Mouse (Mus musculus) MEL (cell line): ENCODE results near the gene Adap1. TPM values are rescaled to one million over a fixed set of nuclear protein-coding genes. Genes with fewer than 3 reads are reported as not detected.

ENCODE experiments used
- DNase-seq: peaks from one replicate; pipeline ENCODE4 v3.0.0; 2011; ENCODE audit warnings: low read depth, low spot score
- H3K27ac ChIP-seq: 2 replicates; pipeline ENCODE4 v1.5.1; 2012; ENCODE audit warnings: low read depth, mild to moderate bottlenecking, control low read depth, low read length, moderate library complexity; ENCODE audit not compliant: control insufficient read depth
- H3K27me3 ChIP-seq, 2 experiments: fragments of 150-350 bp in 1 of 2; sonication (generic) in 1 of 2; 2 replicates each; pipeline ENCODE4 v1.6.1; 2012; ENCODE audit warnings: low read length in 2 of 2, mild to moderate bottlenecking in 2 of 2, improper control_type of control experiment in 1 of 2, moderate library complexity in 1 of 2; ENCODE audit not compliant: insufficient read depth in 2 of 2, control insufficient read depth in 1 of 2
- H3K36me3 ChIP-seq, 2 experiments: 2 replicates each; pipeline ENCODE4 v1.6.1; 2012 to 2014; ENCODE audit warnings: low read length in 2 of 2, improper control_type of control experiment in 1 of 2, inconsistent platforms in 1 of 2, mild to moderate bottlenecking in 1 of 2; ENCODE audit not compliant: insufficient read depth in 2 of 2, control insufficient read depth in 1 of 2
- H3K4me1 ChIP-seq, 2 experiments: fragments of 150-350 bp in 1 of 2; sonication (generic) in 1 of 2; 2 replicates each; pipeline ENCODE4 v1.6.1; 2012; ENCODE audit warnings: low read length in 2 of 2, improper control_type of control experiment in 1 of 2, mild to moderate bottlenecking in 1 of 2; ENCODE audit not compliant: insufficient read depth in 2 of 2, control insufficient read depth in 1 of 2
- H3K4me3 ChIP-seq, 2 experiments: fragments of 150-350 bp in 1 of 2; sonication (generic) in 1 of 2; 2 replicates each; pipeline ENCODE4 v1.5.1; 2012; ENCODE audit warnings: low read depth in 2 of 2, low read length in 2 of 2, mild to moderate bottlenecking in 2 of 2, moderate library complexity in 2 of 2, control low read depth in 1 of 2, improper control_type of control experiment in 1 of 2; ENCODE audit not compliant: control insufficient read depth in 1 of 2, insufficient read depth in 1 of 2
- H3K79me2 ChIP-seq: 2 replicates; pipeline ENCODE4 v1.6.1; 2012; ENCODE audit warnings: mild to moderate bottlenecking, low read length, moderate library complexity; ENCODE audit not compliant: control insufficient read depth, poor library complexity, insufficient read depth
- H3K9ac ChIP-seq: 2 replicates; pipeline ENCODE4 v1.6.1; 2012; ENCODE audit warnings: low read depth, mild to moderate bottlenecking, control low read depth, low read length, moderate library complexity; ENCODE audit not compliant: control insufficient read depth, poor library complexity, severe bottlenecking
- H3K9me3 ChIP-seq: fragments of 150-350 bp; sonication (generic); replicated peaks from 2 replicates; pipeline ENCODE4 v1.6.1; 2012; ENCODE audit warnings: mild to moderate bottlenecking, low read length, improper control_type of control experiment, moderate library complexity; ENCODE audit not compliant: insufficient read depth
- CHD1 ChIP-seq: IDR thresholded peaks from 2 replicates; pipeline ENCODE4 v1.6.1; 2012; ENCODE audit warnings: low read depth, mild to moderate bottlenecking, inconsistent platforms, low read length, improper control_type of control experiment
- CHD2 ChIP-seq: IDR thresholded peaks from 2 replicates; pipeline ENCODE4 v1.6.1; 2011; ENCODE audit warnings: low read length, improper control_type of control experiment
- CTCF ChIP-seq, 3 experiments: IDR thresholded peaks in 2 of 3; conservative IDR thresholded peaks in 1 of 3; 2 replicates each; pipeline ENCODE4 v1.5.1; 2011 to 2012; ENCODE audit warnings: low read length in 3 of 3, low read depth in 2 of 3, mild to moderate bottlenecking in 2 of 3, improper control_type of control experiment in 1 of 3, inconsistent platforms in 1 of 3, mixed read lengths in 1 of 3, moderate library complexity in 1 of 3; ENCODE audit not compliant: control insufficient read depth in 1 of 3, insufficient read depth in 1 of 3, poor library complexity in 1 of 3, severe bottlenecking in 1 of 3
- E2F4 ChIP-seq: IDR thresholded peaks from 2 replicates; pipeline ENCODE4 v1.6.1; 2011; ENCODE audit warnings: low read depth, low read length, improper control_type of control experiment, borderline replicate concordance
- EP300 ChIP-seq, 2 experiments: IDR thresholded peaks; 2 replicates each; pipeline ENCODE4 v1.6.1; 2011; ENCODE audit warnings: improper control_type of control experiment in 2 of 2, low read length in 2 of 2, low read depth in 1 of 2, mild to moderate bottlenecking in 1 of 2
- GABPA ChIP-seq: IDR thresholded peaks from 2 replicates; pipeline ENCODE4 v1.6.1; 2012; ENCODE audit warnings: low read depth, mild to moderate bottlenecking, inconsistent platforms, low read length, improper control_type of control experiment, moderate library complexity
- GATA1 ChIP-seq: IDR thresholded peaks from 2 replicates; pipeline ENCODE4 v1.6.1; 2011; ENCODE audit warnings: low read depth, low read length, improper control_type of control experiment
- HCFC1 ChIP-seq: IDR thresholded peaks from 2 replicates; pipeline ENCODE4 v1.6.1; 2012; ENCODE audit warnings: low read depth, mild to moderate bottlenecking, inconsistent platforms, low read length, improper control_type of control experiment, moderate library complexity
- JUND ChIP-seq: IDR thresholded peaks from 2 replicates; pipeline ENCODE4 v1.6.1; 2011; ENCODE audit warnings: low read depth, mild to moderate bottlenecking, improper control_type of control experiment, low read length
- MAX ChIP-seq: IDR thresholded peaks from 2 replicates; pipeline ENCODE4 v1.6.1; 2011; ENCODE audit warnings: low read length, improper control_type of control experiment
- MAZ ChIP-seq: IDR thresholded peaks from 2 replicates; pipeline ENCODE4 v1.6.1; 2012; ENCODE audit warnings: low read depth, mild to moderate bottlenecking, inconsistent platforms, low read length, improper control_type of control experiment
- MEF2A ChIP-seq: IDR thresholded peaks from 2 replicates; pipeline ENCODE4 v1.6.1; 2014; ENCODE audit warnings: low read depth, mild to moderate bottlenecking, inconsistent platforms, low read length, improper control_type of control experiment; ENCODE audit not compliant: poor library complexity, insufficient replicate concordance, severe bottlenecking; ENCODE audit errors: extremely low read depth
- MXI1 ChIP-seq: IDR thresholded peaks from 2 replicates; pipeline ENCODE4 v1.6.1; 2011; ENCODE audit warnings: mild to moderate bottlenecking, low read depth, low read length, improper control_type of control experiment
- NELFE ChIP-seq: IDR thresholded peaks from 2 replicates; pipeline ENCODE4 v1.6.1; 2011; ENCODE audit warnings: low read depth, low read length, improper control_type of control experiment
- NRF1 ChIP-seq: IDR thresholded peaks from 2 replicates; pipeline ENCODE4 v1.6.1; 2014; ENCODE audit warnings: low read depth, mild to moderate bottlenecking, inconsistent platforms, low read length, improper control_type of control experiment, moderate library complexity; ENCODE audit not compliant: poor library complexity, insufficient read depth, severe bottlenecking
- POLR2AphosphoS2 ChIP-seq: IDR thresholded peaks from 2 replicates; pipeline ENCODE4 v1.6.1; 2011; ENCODE audit warnings: low read length, improper control_type of control experiment
- POLR2AphosphoS5 ChIP-seq: IDR thresholded peaks from 2 replicates; pipeline ENCODE4 v1.6.1; 2012; ENCODE audit warnings: low read depth, borderline replicate concordance, mild to moderate bottlenecking, inconsistent platforms, low read length, moderate library complexity, mixed read lengths
- RCOR1 ChIP-seq: IDR thresholded peaks from 2 replicates; pipeline ENCODE4 v1.6.1; 2012; ENCODE audit warnings: low read depth, mild to moderate bottlenecking, inconsistent platforms, low read length, improper control_type of control experiment
- TBP ChIP-seq: IDR thresholded peaks from 2 replicates; pipeline ENCODE4 v1.8.0; 2011; ENCODE audit warnings: low read depth, low read length, improper control_type of control experiment
- TCF12 ChIP-seq: IDR thresholded peaks from 2 replicates; pipeline ENCODE4 v1.6.1; 2014; ENCODE audit warnings: low read depth, mild to moderate bottlenecking, inconsistent platforms, low read length, improper control_type of control experiment, moderate library complexity
- USF1 ChIP-seq: IDR thresholded peaks from 2 replicates; pipeline ENCODE4 v1.6.1; 2014; ENCODE audit warnings: low read depth, mild to moderate bottlenecking, inconsistent platforms, low read length, improper control_type of control experiment, moderate library complexity
- ZC3H11A ChIP-seq: IDR thresholded peaks from 2 replicates; pipeline ENCODE4 v1.6.1; 2012; ENCODE audit warnings: low read depth, mild to moderate bottlenecking, inconsistent platforms, low read length, improper control_type of control experiment
- ZKSCAN1 ChIP-seq: IDR thresholded peaks from 2 replicates; pipeline ENCODE4 v1.6.1; 2012; ENCODE audit warnings: low read depth, mild to moderate bottlenecking, inconsistent platforms, low read length, improper control_type of control experiment, moderate library complexity
- ZMIZ1 ChIP-seq: IDR thresholded peaks from 2 replicates; pipeline ENCODE4 v1.6.1; 2012; ENCODE audit warnings: low read depth, mild to moderate bottlenecking, inconsistent platforms, low read length, improper control_type of control experiment, moderate library complexity
- polyA plus RNA-seq, 2 experiments: library from polyadenylated mRNA; stranded (reverse) in 1 of 2; unstranded in 1 of 2; fragments of >175 nt in 1 of 2; fragments of >200 nt in 1 of 2; gene quantifications; 2 replicates each; pipeline versions ENCODE4 v1.2.1 to v1.2.4; 2012; ENCODE audit warnings: low replicate concordance in 2 of 2, low read depth in 1 of 2; ENCODE audit not compliant: insufficient read length in 2 of 2, insufficient read depth in 1 of 2, missing spikeins in 1 of 2
- total RNA-seq: library from RNA; depleted of rRNA; stranded (reverse); fragments of 300-350 nt; gene quantifications from 2 replicates; pipeline ENCODE4 v1.2.3, GENCODE M21; 2012

Gene Adap1
- total and polyA plus RNA-seq, 3 experiments = 52.9 to 59.8 TPM; not detected in 1

DNA sequence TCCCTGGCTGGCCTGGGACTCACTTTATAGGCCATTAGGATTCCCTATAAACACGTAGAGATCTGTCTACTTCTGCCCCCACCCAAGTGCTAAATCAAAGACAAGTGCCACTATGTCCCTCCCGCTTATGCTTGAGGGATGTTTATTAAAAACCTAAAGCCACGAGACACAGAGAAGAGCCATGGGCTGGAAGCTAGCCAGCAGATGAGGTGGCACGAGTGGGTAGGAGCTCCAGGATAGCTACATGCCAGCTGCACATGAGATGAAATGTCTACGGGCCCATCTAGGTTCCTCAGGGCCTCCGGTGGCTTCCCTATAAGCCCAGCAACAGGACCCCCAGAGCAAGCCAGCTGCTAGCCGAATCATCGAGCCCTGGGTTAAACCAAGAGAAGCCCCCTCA, 48.1 kb downstream of the Adap1 start:
- no peak overlapping the region for H3K9ac ChIP-seq
- TF ChIP-seq GABPA (no peak), NRF1 (no peak), CHD2 (no peak), USF1 (no peak), CHD1 (no peak), GATA1 (no peak), TCF12 (no peak), TBP (no peak), EP300 (IDR thresholded peaks at IDR 0.05; ENCODE audit: low read depth in 1 of 2, low read length in 2 of 2) (no peak), POLR2AphosphoS5 (no peak), NELFE (no peak), MAZ (no peak), E2F4 (no peak), POLR2AphosphoS2 (no peak), MAX (no peak), MEF2A (no peak), RCOR1 (no peak), CTCF (IDR thresholded peaks at IDR 0.05 in 2 of 3, conservative IDR thresholded peaks at IDR 0.05 in 1 of 3; ENCODE audit: control insufficient read depth in 1 of 3, insufficient read depth in 1 of 3, low read depth in 2 of 3, low read length in 3 of 3, poor library complexity in 1 of 3, severe bottlenecking in 1 of 3) (no peak), ZKSCAN1 (no peak), ZMIZ1 (no peak)
- H3K27me3 ChIP-seq = no peaks in the 10 kb centered on the region
- DNase-seq = no peak
- H3K36me3 ChIP-seq = no peaks in the 10 kb centered on the region; a peak in 1 of 4 replicates
- H3K4me1 ChIP-seq = no peaks in the 10 kb centered on the region
- H3K4me3 ChIP-seq = no peak overlapping the region
- no peaks in the 10 kb centered on the region for H3K79me2 ChIP-seq
- no peak overlapping the region for H3K27ac ChIP-seq
- no peaks in the 10 kb centered on the region for H3K9me3 ChIP-seq

- Histone ChIP-seq H3K79me2 (no peaks in the 10 kb centered on the region), H3K4me3 (no peak overlapping the region), H3K4me1 (no peaks in the 10 kb centered on the region), H3K9me3 (no peaks in the 10 kb centered on the region), H3K27me3 (no peaks in the 10 kb centered on the region), H3K27ac (no peak overlapping the region), H3K9ac (no peak overlapping the region), H3K36me3 (peaks cover 0 to 2% of the 10 kb centered on the region in 2 experiments; a peak in 1 of 4 replicates)
- TF ChIP-seq E2F4 (no peak), POLR2AphosphoS2 (no peak), GATA1 (no peak), ZC3H11A (no peak), POLR2AphosphoS5 (no peak), HCFC1 (no peak), JUND (no peak), MXI1 (no peak), MAZ (no peak)
- no peak for DNase-seq
Observed at GRCm38 (mm10) chr5:139271994-139272554, 53.3 kb downstream of the Adap1 start.
